ENCODE assay signal across 8 mouse cellular contexts in genomic region chr13:21881878-21882669, GRCm38 (mm10). TPM values are rescaled to one million over a fixed set of nuclear protein-coding genes. Genes with fewer than 3 reads are reported as not detected.
A peak's percentile ranks its signal among the peaks of the same experiment; 100 is the strongest.
DNase-seq lines count a peak whose midpoint lies in the region; ATAC-seq and TF ChIP-seq lines count a peak whose summit lies in the region.

No protein-coding gene starts in this region.

- H3K36me3 ChIP-seq in CH12.LX (replicated peaks in 1 of 2; ENCODE audit: control insufficient read depth in 1 of 2, insufficient read depth in 1 of 2, low read length in 1 of 2) (no peaks in the 10 kb centered on the region), macrophage (ENCODE audit: inconsistent target) (no peaks in the 10 kb centered on the region)
- no peaks in the 10 kb centered on the region for H3K36me3 ChIP-seq in heart, embryonic 13.5 days

- H3K79me2 ChIP-seq in CH12.LX (replicated peaks; ENCODE audit: control insufficient read depth, extremely low read depth, insufficient read depth, poor library complexity, severe bottlenecking) (no peaks in the 10 kb centered on the region), macrophage (ENCODE audit: inconsistent target) (no peaks in the 10 kb centered on the region)

- H3K9ac ChIP-seq in CH12.LX (ENCODE audit: insufficient read depth, low read depth) = peak overlapping the region; percentile 53
- H3K9ac ChIP-seq in heart, embryonic 13.5 days = peak overlapping the region; percentile 76

- peaks cover 2 to 4% of the 10 kb centered on the region in 2 experiments; a peak in 3 of 4 replicates for H3K4me1 ChIP-seq in CH12.LX (ENCODE audit: control insufficient read depth in 1 of 2, insufficient read depth in 2 of 2)
- H3K4me1 ChIP-seq in cortical plate, adult 2 months (ENCODE audit: control insufficient read depth, insufficient read depth, low read length) = no peaks in the 10 kb centered on the region
- 0 out of 2 replicates have a peak, but pooled peaks cover 3% of the 10 kb centered on the region for H3K4me1 ChIP-seq in heart, embryonic 13.5 days

- TF ChIP-seq EP300 in CH12.LX (IDR thresholded peaks at IDR 0.05; ENCODE audit: low read length) = peak; percentile 15; the same call in 1 of the 2 replicates

- dilution Hi-C loops in CH12.LX (cut with MboI; ENCODE audit: extremely low pct_ligation_motif_present, extremely low pct_unique_long_range_greater_than_20kb, low sequenced_read_pairs) = no loop called here

- peak overlapping the region; percentile 44 for H3K4me2 ChIP-seq in CH12.LX (ENCODE audit: insufficient read depth, low read depth, poor library complexity, severe bottlenecking)
- peak overlapping the region; percentile 69 for H3K4me2 ChIP-seq in heart, embryonic 13.5 days

- no peak for ATAC-seq in heart, embryonic 13.5 days (ENCODE audit: extremely low read depth, insufficient number of reproducible peaks, low FRiP score, low TSS enrichment)

- TF ChIP-seq RAD21 in CH12.LX (IDR thresholded peaks at IDR 0.05; ENCODE audit: low read depth, low read length) = no peak

- in situ Hi-C loops in CH12.LX (cut with MboI; ENCODE audit: low pct_ligation_motif_present, low pct_unique_long_range_greater_than_20kb, low sequenced_read_pairs) = loop anchor here (25.0 kb wide), 2 partner anchors 720 to 1405 kb away; no protein-coding TSS in a partner anchor

- peak; percentile 90 for DNase-seq in 3T3-L1 (ENCODE audit: low read depth, low spot score)
- DNase-seq in CH12.LX (ENCODE audit: extremely low read depth) = peak; percentile 91
- peak; percentile 36 for DNase-seq in layer of hippocampus, adult 11-12 months (ENCODE audit: low spot score)
- DNase-seq in spleen, postnatal 10 days (ENCODE audit: low spot score in 2 of 2) = peak; percentile 19 to 58
- no peak for DNase-seq in gastrocnemius, adult 18-20 months (ENCODE audit: low spot score)

- peaks cover 2% of the 10 kb centered on the region for H3K27me3 ChIP-seq in CH12.LX (replicated peaks)
- no peaks in the 10 kb centered on the region for H3K27me3 ChIP-seq in heart, embryonic 13.5 days (replicated peaks)

- H3K4me3 ChIP-seq in CH12.LX (replicated peaks in 1 of 3; ENCODE audit: low read depth in 2 of 3, low read length in 2 of 3, poor library complexity in 1 of 3) (peak overlapping the region; percentile 59 to 78 (median 72)), macrophage (ENCODE audit: inconsistent target) (peak overlapping the region; percentile 58)
- peak overlapping the region; percentile 39 for H3K4me3 ChIP-seq in cortical plate, adult 2 months (ENCODE audit: insufficient read depth, low read length)
- H3K4me3 ChIP-seq in heart, embryonic 13.5 days = peak overlapping the region; percentile 60

- H3K27ac ChIP-seq in CH12.LX (ENCODE audit: insufficient read depth, low read depth) (no peak overlapping the region), macrophage (no peak overlapping the region)
- H3K27ac ChIP-seq in cortical plate, adult 2 months (ENCODE audit: insufficient read depth, low read length) = no peak overlapping the region
- H3K27ac ChIP-seq in heart, embryonic 13.5 days (replicated peaks) = no peak overlapping the region

- TF ChIP-seq POLR2A in CH12.LX (IDR thresholded peaks at IDR 0.05; ENCODE audit: low read depth, low read length) = no peak
- no peak for TF ChIP-seq POLR2A in cortical plate, adult 2 months (IDR thresholded peaks at IDR 0.05; ENCODE audit: extremely low read depth, insufficient read depth, low read length)

- no peaks in the 10 kb centered on the region for H3K9me3 ChIP-seq in CH12.LX (replicated peaks; ENCODE audit: low read length)
- H3K9me3 ChIP-seq in heart, embryonic 13.5 days = no peaks in the 10 kb centered on the region

- WGBS in heart, embryonic 13.5 days = 2% methylated on average over 27 of the region's 27 CpGs
- 10% methylated on average over 27 of the region's 27 CpGs for WGBS in macrophage (ENCODE audit: missing documents)

- no peak for TF ChIP-seq CTCF in CH12.LX (conservative IDR thresholded peaks at IDR 0.05 in 1 of 2, IDR thresholded peaks at IDR 0.05 in 1 of 2; ENCODE audit: low read depth in 2 of 2, low read length in 2 of 2)
- TF ChIP-seq CTCF in cortical plate, adult 2 months (IDR thresholded peaks at IDR 0.05; ENCODE audit: extremely low read depth, insufficient read depth, low read length) = no peak

TF ChIP-seq in CH12.LX, 34 proteins besides CTCF, POLR2A, EP300 and RAD21 (continues in another document):
- TF ChIP-seq KAT2A (IDR thresholded peaks at IDR 0.05; ENCODE audit: insufficient replicate concordance, low read length) = 0 out of 2 replicates have a peak, but pooled peaks have one; percentile 66
- no peak for TF ChIP-seq GABPA (IDR thresholded peaks at IDR 0.05; ENCODE audit: insufficient replicate concordance, low read depth, low read length)
- TF ChIP-seq PAX5 (IDR thresholded peaks at IDR 0.05; ENCODE audit: low read length) = no peak
- TF ChIP-seq USF2 (conservative IDR thresholded peaks at IDR 0.05; ENCODE audit: low read depth, low read length) = no peak
- no peak for TF ChIP-seq POLR2AphosphoS2 (IDR thresholded peaks at IDR 0.05; ENCODE audit: low read depth, low read length)
- TF ChIP-seq ZKSCAN1 (IDR thresholded peaks at IDR 0.05; ENCODE audit: borderline replicate concordance, low read depth, low read length) = no peak
- TF ChIP-seq ZNF384 (IDR thresholded peaks at IDR 0.05; ENCODE audit: low read depth, low read length) = 0 out of 2 replicates have a peak, but pooled peaks have one; percentile 32
- TF ChIP-seq JUND (conservative IDR thresholded peaks at IDR 0.05; ENCODE audit: low read depth, low read length) = no peak
- TF ChIP-seq ELF1 (IDR thresholded peaks at IDR 0.05; ENCODE audit: low read depth, low read length) = peak; percentile 95
- no peak for TF ChIP-seq IRF4 (IDR thresholded peaks at IDR 0.05; ENCODE audit: low read depth, low read length)
- TF ChIP-seq MAZ (IDR thresholded peaks at IDR 0.05; ENCODE audit: low read depth, low read length) = no peak
- TF ChIP-seq NELFE (IDR thresholded peaks at IDR 0.05; ENCODE audit: low read depth, low read length) = no peak
- no peak for TF ChIP-seq MYC (IDR thresholded peaks at IDR 0.05; ENCODE audit: low read depth, low read length)
- no peak for TF ChIP-seq SIN3A (IDR thresholded peaks at IDR 0.05; ENCODE audit: low read length)
- no peak for TF ChIP-seq TCF12 (IDR thresholded peaks at IDR 0.05; ENCODE audit: low read depth, low read length)
- TF ChIP-seq ETS1 (conservative IDR thresholded peaks at IDR 0.05; ENCODE audit: low read depth, low read length) = no peak
- no peak for TF ChIP-seq MEF2A (IDR thresholded peaks at IDR 0.05; ENCODE audit: borderline replicate concordance, low read depth, low read length)
- TF ChIP-seq JUN (IDR thresholded peaks at IDR 0.05; ENCODE audit: insufficient read depth, low read depth, low read length) = no peak
- 0 out of 2 replicates have a peak, but pooled peaks have one; percentile 12 for TF ChIP-seq BHLHE40 (IDR thresholded peaks at IDR 0.05; ENCODE audit: low read depth, low read length)
- TF ChIP-seq ZC3H11A (IDR thresholded peaks at IDR 0.05; ENCODE audit: low read depth, low read length) = no peak
- no peak for TF ChIP-seq UBTF (IDR thresholded peaks at IDR 0.05; ENCODE audit: low read depth, low read length)
- peak; percentile 94 for TF ChIP-seq MAFK (IDR thresholded peaks at IDR 0.05; ENCODE audit: insufficient replicate concordance, low read length)
- peak; percentile 100 for TF ChIP-seq TBP (conservative IDR thresholded peaks at IDR 0.05; ENCODE audit: low read depth, low read length)

RNA-seq across cellular contexts. Expression of gene Hist1h2br, which starts 48.5 kb away (rescaled TPM):
- total RNA-seq in CH12.LX (2012; rRNA removed) (1,633 and 2,083 TPM in 2 replicates), CH12.LX (2014; rRNA removed) (9.4 and 19.7 TPM in 2 replicates)
- polyA plus RNA-seq in CH12.LX (2012; ENCODE audit: insufficient read length, low read depth) (4.1 and 4.2 TPM in 2 replicates), macrophage (2018) (1.1 TPM in 1 of 3 replicates, not detected in the others)
- 0.34 and 0.92 TPM in 2 replicates for polyA plus RNA-seq in cortical plate, adult 2 months (2012; rRNA removed)
- 9.2 and 10.8 TPM in 2 replicates for polyA plus RNA-seq in heart, embryonic 13.5 days (2015; fragmentation: Nextera tagmentation; extraction: Ambion mirVana)
- 10 to 100 TPM in 2 of 26 experiments, 1 to 10 TPM in 12, under 1 TPM in 3, not detected in 9; 0.33 to 11.4 (median 4.1) TPM for total RNA-seq in macrophage (2018; cell fraction: chromatin; rRNA removed)
- total RNA-seq in macrophage (2018; cell fraction: cytosol; rRNA removed) = 10 to 100 TPM in 13 of 26 experiments, 1 to 10 TPM in 13; 2.8 to 33.4 (median 10.1) TPM
- 10 to 100 TPM in 5 of 26 experiments, 1 to 10 TPM in 12, under 1 TPM in 2, not detected in 7; 0.48 to 18.3 (median 4.7) TPM for total RNA-seq in macrophage (2018; cell fraction: nucleus; rRNA removed)
- 10 to 100 TPM; 14.3 to 17.8 TPM for total RNA-seq in gastrocnemius, adult 18-20 months (2021)

RNA-seq across cellular contexts. Expression of gene Hist1h2ap, which starts 48.8 kb away (rescaled TPM):
- total RNA-seq in CH12.LX (2012; rRNA removed) (2,938 and 2,951 TPM in 2 replicates), CH12.LX (2014; rRNA removed) (50.8 and 66.8 TPM in 2 replicates)
- polyA plus RNA-seq in CH12.LX (2012; ENCODE audit: insufficient read length, low read depth) (383 and 447 TPM in 2 replicates), macrophage (2018) (13.7 to 51.2 TPM (median 37.0 TPM) in 3 replicates)
- polyA plus RNA-seq in cortical plate, adult 2 months (2012; rRNA removed) = 2.4 and 3.5 TPM in 2 replicates
- polyA plus RNA-seq in heart, embryonic 13.5 days (2015; fragmentation: Nextera tagmentation; extraction: Ambion mirVana) = 1,655 and 1,669 TPM in 2 replicates
- total RNA-seq in macrophage (2018; cell fraction: chromatin; rRNA removed) = 10 to 100 TPM in 14 of 26 experiments, 1 to 10 TPM in 7, not detected in 5; 2.4 to 68.7 (median 15.3) TPM
- 100 to 1,000 TPM in 8 of 26 experiments, 10 to 100 TPM in 18; 18.9 to 141 (median 72.4) TPM for total RNA-seq in macrophage (2018; cell fraction: cytosol; rRNA removed)
- total RNA-seq in macrophage (2018; cell fraction: nucleus; rRNA removed) = 10 to 100 TPM in 16 of 26 experiments, 1 to 10 TPM in 9, not detected in 1; 2.6 to 78.7 (median 16.5) TPM
- not detected for total RNA-seq in gastrocnemius, adult 18-20 months (2021)

RNA-seq across cellular contexts. Expression of gene Hist1h4n, which starts 50.1 kb away (rescaled TPM):
- total RNA-seq in CH12.LX (2012; rRNA removed) (4,939 and 5,322 TPM in 2 replicates), CH12.LX (2014; rRNA removed) (90.5 and 152 TPM in 2 replicates)
- polyA plus RNA-seq in CH12.LX (2012; ENCODE audit: insufficient read length, low read depth) (6.4 TPM in 1 of 2 replicates, not detected in the other), macrophage (2018) (not detected in 3 replicates)
- 11.0 and 23.0 TPM in 2 replicates for polyA plus RNA-seq in cortical plate, adult 2 months (2012; rRNA removed)
- polyA plus RNA-seq in heart, embryonic 13.5 days (2015; fragmentation: Nextera tagmentation; extraction: Ambion mirVana) = 11.2 and 15.6 TPM in 2 replicates
- total RNA-seq in macrophage (2018; cell fraction: chromatin; rRNA removed) = 10 to 100 TPM in 20 of 26 experiments, 1 to 10 TPM in 5, not detected in 1; 4.9 to 95.4 (median 21.2) TPM
- total RNA-seq in macrophage (2018; cell fraction: cytosol; rRNA removed) = 100 to 1,000 TPM in 4 of 26 experiments, 10 to 100 TPM in 22; 13.0 to 123 (median 35.6) TPM
- 100 to 1,000 TPM in 5 of 26 experiments, 10 to 100 TPM in 20, 1 to 10 TPM in 1; 5.4 to 181 (median 32.1) TPM for total RNA-seq in macrophage (2018; cell fraction: nucleus; rRNA removed)
- 1 to 10 TPM; 5.3 to 9.1 TPM for total RNA-seq in gastrocnemius, adult 18-20 months (2021)
